Mouse (Mus musculus) heart, embryonic 14.5 days (tissue): ENCODE measurements around the gene Oaz3. TPM values are rescaled to one million over a fixed set of nuclear protein-coding genes. Genes with fewer than 3 reads are reported as not detected.

ENCODE experiments used
- ATAC-seq: fragments of 200-750 bp; cut with Nextera tagmentation; 2 replicates; pipeline ENCODE4 v1.8.0; 2017; ENCODE audit warnings: low read depth, moderate TSS enrichment; ENCODE audit not compliant: insufficient number of reproducible peaks, insufficient read depth, low FRiP score
- H3K27ac ChIP-seq, 2 experiments: fragments of 200-500 bp in 1 of 2; fragments of 300-500 bp in 1 of 2; sonication (generic) in 1 of 2; replicated peaks in 1 of 2; 2 replicates each; pipeline ENCODE4 v1.5.1; 2012 to 2014; ENCODE audit warnings: low read depth in 2 of 2, low read length in 2 of 2, control low read depth in 1 of 2, mild to moderate bottlenecking in 1 of 2, mixed read lengths in 1 of 2; ENCODE audit not compliant: control insufficient read depth in 1 of 2, insufficient read depth in 1 of 2
- H3K27me3 ChIP-seq: fragments of 300-500 bp; sonication (generic); 2 replicates; pipeline ENCODE4 v1.6.1; 2014; ENCODE audit warnings: mild to moderate bottlenecking, low read length, control low read depth; ENCODE audit not compliant: control insufficient read depth, insufficient read depth
- H3K36me3 ChIP-seq: fragments of 300-500 bp; sonication (generic); 2 replicates; pipeline ENCODE4 v1.6.1; 2014; ENCODE audit warnings: mild to moderate bottlenecking, control low read depth, low read length, mixed read lengths; ENCODE audit not compliant: control insufficient read depth, insufficient read depth
- H3K4me1 ChIP-seq, 2 experiments: fragments of 200-500 bp in 1 of 2; fragments of 300-500 bp in 1 of 2; sonication (generic) in 1 of 2; 2 replicates each; pipeline ENCODE4 v1.6.1; 2012 to 2014; ENCODE audit warnings: low read length in 2 of 2, control low read depth in 1 of 2, mixed read lengths in 1 of 2; ENCODE audit not compliant: control insufficient read depth in 2 of 2, insufficient read depth in 2 of 2
- H3K4me2 ChIP-seq: fragments of 300-500 bp; sonication (generic); 2 replicates; pipeline ENCODE4 v1.6.1; 2014; ENCODE audit warnings: mild to moderate bottlenecking, low read length
- H3K4me3 ChIP-seq, 2 experiments: fragments of 200-500 bp in 1 of 2; fragments of 300-500 bp in 1 of 2; sonication (generic) in 1 of 2; 2 replicates each; pipeline ENCODE4 v1.5.1; 2012 to 2014; ENCODE audit warnings: low read length in 2 of 2, mild to moderate bottlenecking in 2 of 2, control low read depth in 1 of 2, low read depth in 1 of 2, moderate library complexity in 1 of 2; ENCODE audit not compliant: control insufficient read depth in 1 of 2, insufficient read depth in 1 of 2
- H3K9ac ChIP-seq: fragments of 300-500 bp; sonication (generic); 2 replicates; pipeline ENCODE4 v1.6.1; 2014; ENCODE audit warnings: mild to moderate bottlenecking, low read length
- H3K9me3 ChIP-seq: fragments of 300-500 bp; sonication (generic); 2 replicates; pipeline ENCODE4 v1.6.1; 2016; ENCODE audit warnings: low read length, control low read depth; ENCODE audit not compliant: control insufficient read depth
- WGBS: fragments of 180-500 bp; shearing (Covaris S2); extraction: QIAGEN DNeasy Blood & Tissue Kit; methylation state at CpG from one replicate; pipeline ENCODE4 v1.1.7; 2014; 5-methylcytosine and 5-hydroxymethylcytosine counted together
- polyA plus RNA-seq: library from polyadenylated mRNA; unstranded; fragments of >200 nt; fragmentation: Nextera tagmentation; extraction: Ambion mirVana; gene quantifications from 2 replicates; pipeline ENCODE4 v1.2.1, GENCODE M21; 2014

Oaz3 gene
- polyA plus RNA-seq, 1 experiment from 2014 or later, result 0.53 TPM

- Histone ChIP-seq H3K9ac (no peak overlapping the region), H3K27me3 (no peaks in the 10 kb centered on the region), H3K36me3 (peaks cover 61% of the 10 kb centered on the region), H3K4me1 (peaks cover 0 to under 1% of the 10 kb centered on the region in 2 experiments; a peak in 1 of 4 replicates), H3K4me2 (no peak overlapping the region), H3K4me3 (no peak overlapping the region), H3K27ac (no peak overlapping the region), H3K9me3 (no peaks in the 10 kb centered on the region)
- WGBS, result 89% methylated on average over 2 of the region's 2 CpGs
- no peak for ATAC-seq
Observed at GRCm38 (mm10) chr3:94449377-94449776, 5.7 kb upstream of the Oaz3 start.

- peaks cover 11% of the 10 kb centered on the region for H3K27me3 ChIP-seq
- peak within 1 kb of the TSS; percentile 96 for H3K9ac ChIP-seq
- H3K4me1 ChIP-seq, result peaks cover 0 to 4% of the 10 kb centered on the region in 2 experiments; a peak in 1 of 4 replicates
- peak; percentile 95 for ATAC-seq
- H3K4me2 ChIP-seq, result peak within 1 kb of the TSS; percentile 73
- peaks cover 36% of the 10 kb centered on the region for H3K36me3 ChIP-seq
- WGBS, result under 1% methylated on average over 39 of the region's 39 CpGs
- peak within 1 kb of the TSS; percentile 76 to 77 for H3K27ac ChIP-seq
- no peaks in the 10 kb centered on the region for H3K9me3 ChIP-seq
- peak within 1 kb of the TSS; percentile 94 to 95 for H3K4me3 ChIP-seq
Observed at GRCm38 (mm10) chr3:94442951-94443596, 641 bp downstream of the Oaz3 start, which contains the start of gene Mrpl9. Mrpl9 (plus strand) TSS chr3:94443318.

- H3K4me3 ChIP-seq, result no peak overlapping the region
- 34% methylated on average over 3 of the region's 3 CpGs for WGBS
- H3K4me1 ChIP-seq, result peaks cover 0 to 4% of the 10 kb centered on the region in 2 experiments; a peak in 1 of 4 replicates
- peaks cover 17% of the 10 kb centered on the region for H3K36me3 ChIP-seq
- peaks cover 11% of the 10 kb centered on the region for H3K27me3 ChIP-seq
- H3K9me3 ChIP-seq, result no peaks in the 10 kb centered on the region
- no peak overlapping the region for H3K27ac ChIP-seq
- ATAC-seq, result no peak
- no peak overlapping the region for H3K4me2 ChIP-seq
- H3K9ac ChIP-seq, result no peak overlapping the region
Observed at GRCm38 (mm10) chr3:94441182-94441581, 2.5 kb downstream of the Oaz3 start.

- WGBS, result 71% methylated on average over 9 of the region's 9 CpGs
- Histone ChIP-seq H3K4me2 (no peak overlapping the region), H3K4me1 (no peaks in the 10 kb centered on the region), H3K4me3 (no peak overlapping the region), H3K36me3 (no peaks in the 10 kb centered on the region), H3K9me3 (no peaks in the 10 kb centered on the region), H3K9ac (no peak overlapping the region), H3K27me3 (peaks cover 11% of the 10 kb centered on the region), H3K27ac (no peak overlapping the region)
- ATAC-seq, result no peak
Observed at GRCm38 (mm10) chr3:94436420-94436819, 7.3 kb downstream of the Oaz3 start.

GRCm38 (mm10) chr3:94434305-94434704 is 9.4 kb downstream of the Oaz3 start:
- no peak overlapping the region for H3K4me2 ChIP-seq
- no peaks in the 10 kb centered on the region for H3K36me3 ChIP-seq
- no peaks in the 10 kb centered on the region for H3K27me3 ChIP-seq
- 85% methylated on average over 2 of the region's 2 CpGs for WGBS
- no peaks in the 10 kb centered on the region for H3K9me3 ChIP-seq
- no peak overlapping the region for H3K4me3 ChIP-seq
- no peaks in the 10 kb centered on the region for H3K4me1 ChIP-seq
- no peak overlapping the region for H3K27ac ChIP-seq
- no peak for ATAC-seq
- H3K9ac ChIP-seq, result no peak overlapping the region

- no peak overlapping the region for H3K4me3 ChIP-seq
- H3K9me3 ChIP-seq, result no peaks in the 10 kb centered on the region
- no peak overlapping the region for H3K4me2 ChIP-seq
- WGBS, result 57% methylated on average over 2 of the region's 2 CpGs
- H3K27ac ChIP-seq, result no peak overlapping the region
- H3K9ac ChIP-seq, result no peak overlapping the region
- H3K27me3 ChIP-seq, result no peaks in the 10 kb centered on the region
- H3K36me3 ChIP-seq, result no peaks in the 10 kb centered on the region
- no peak for ATAC-seq
- H3K4me1 ChIP-seq, result no peaks in the 10 kb centered on the region
Observed at GRCm38 (mm10) chr3:94430980-94431379, 12.7 kb downstream of the Oaz3 start.

GRCm38 (mm10) chr3:94413031-94413679 is 30.6 kb downstream of the Oaz3 start, which contains the start of gene Tdrkh:
Tdrkh (plus strand) TSS chr3:94413273.
- H3K9me3 ChIP-seq, result no peaks in the 10 kb centered on the region
- 9% methylated on average over 52 of the region's 52 CpGs for WGBS
- no peak within 1 kb of the TSS for H3K27ac ChIP-seq
- H3K4me1 ChIP-seq, result peaks cover 5 to 8% of the 10 kb centered on the region in 2 experiments; a peak in 3 of 4 replicates
- ATAC-seq, result peak; percentile 99
- no peaks in the 10 kb centered on the region for H3K36me3 ChIP-seq
- peak within 1 kb of the TSS; percentile 51 to 54 for H3K4me3 ChIP-seq
- peak within 1 kb of the TSS; percentile 94 for H3K4me2 ChIP-seq
- H3K9ac ChIP-seq, result peak within 1 kb of the TSS; percentile 56; the same call in 1 of the 2 replicates
- H3K27me3 ChIP-seq, result no peaks in the 10 kb centered on the region
